Mouse (Mus musculus) forebrain, embryonic 11.5 days (tissue): ENCODE measurements around the gene Ccdc86. TPM values are rescaled to one million over a fixed set of nuclear protein-coding genes. Genes with fewer than 3 reads are reported as not detected.

ENCODE experiments used
- ATAC-seq: fragments of 200-750 bp; cut with Nextera tagmentation; replicated peaks from 2 replicates; pipeline ENCODE4 v1.8.0; 2017; ENCODE audit warnings: moderate TSS enrichment; ENCODE audit not compliant: low FRiP score
- DNase-seq: peaks from one replicate; pipeline ENCODE4 v3.0.0-alpha.2; 2017; ENCODE audit warnings: low spot score
- H3K27ac ChIP-seq: fragments of 300-500 bp; sonication (generic); 2 replicates; pipeline ENCODE4 v1.5.1; 2014; ENCODE audit warnings: low read depth, low read length
- H3K27me3 ChIP-seq: fragments of 300-500 bp; sonication (generic); 2 replicates; pipeline ENCODE4 v1.6.1; 2014; ENCODE audit warnings: mild to moderate bottlenecking, low read length, mixed read lengths; ENCODE audit not compliant: control insufficient read depth, insufficient read depth
- H3K36me3 ChIP-seq: fragments of 300-500 bp; sonication (generic); 2 replicates; pipeline ENCODE4 v1.6.1; 2014; ENCODE audit warnings: mild to moderate bottlenecking, low read length, moderate library complexity, mixed read lengths; ENCODE audit not compliant: control insufficient read depth, insufficient read depth
- H3K4me1 ChIP-seq: fragments of 300-500 bp; sonication (generic); replicated peaks from 2 replicates; pipeline ENCODE4 v1.6.1; 2014; ENCODE audit warnings: low read length, mixed read lengths; ENCODE audit not compliant: control insufficient read depth, insufficient read depth
- H3K4me2 ChIP-seq: fragments of 300-500 bp; sonication (generic); 2 replicates; pipeline ENCODE4 v1.6.1; 2014; ENCODE audit warnings: low read depth, mild to moderate bottlenecking, low read length, moderate library complexity, mixed read lengths; ENCODE audit not compliant: severe bottlenecking
- H3K4me3 ChIP-seq: fragments of 300-500 bp; sonication (generic); 2 replicates; pipeline ENCODE4 v1.5.1; 2014; ENCODE audit warnings: low read depth, low read length
- H3K9ac ChIP-seq: fragments of 300-500 bp; sonication (generic); 2 replicates; pipeline ENCODE4 v1.6.1; 2014; ENCODE audit warnings: low read length
- H3K9me3 ChIP-seq: fragments of 300-500 bp; sonication (generic); 2 replicates; pipeline ENCODE4 v1.6.1; 2016; ENCODE audit warnings: low read length, mixed read lengths; ENCODE audit not compliant: control insufficient read depth
- WGBS: fragments of 180-500 bp; shearing (Covaris S2); extraction: QIAGEN DNeasy Blood & Tissue Kit; methylation state at CpG from one replicate; pipeline ENCODE4 v1.1.7; 2014; 5-methylcytosine and 5-hydroxymethylcytosine counted together
- polyA plus RNA-seq: library from polyadenylated mRNA; unstranded; fragments of >200 nt; fragmentation: Nextera tagmentation; extraction: Ambion mirVana; gene quantifications from 2 replicates; pipeline ENCODE4 v1.2.1, GENCODE M21; 2014

Ccdc86 gene
- polyA plus RNA-seq, 1 experiment from 2014 or later = 31.2 TPM

DNA sequence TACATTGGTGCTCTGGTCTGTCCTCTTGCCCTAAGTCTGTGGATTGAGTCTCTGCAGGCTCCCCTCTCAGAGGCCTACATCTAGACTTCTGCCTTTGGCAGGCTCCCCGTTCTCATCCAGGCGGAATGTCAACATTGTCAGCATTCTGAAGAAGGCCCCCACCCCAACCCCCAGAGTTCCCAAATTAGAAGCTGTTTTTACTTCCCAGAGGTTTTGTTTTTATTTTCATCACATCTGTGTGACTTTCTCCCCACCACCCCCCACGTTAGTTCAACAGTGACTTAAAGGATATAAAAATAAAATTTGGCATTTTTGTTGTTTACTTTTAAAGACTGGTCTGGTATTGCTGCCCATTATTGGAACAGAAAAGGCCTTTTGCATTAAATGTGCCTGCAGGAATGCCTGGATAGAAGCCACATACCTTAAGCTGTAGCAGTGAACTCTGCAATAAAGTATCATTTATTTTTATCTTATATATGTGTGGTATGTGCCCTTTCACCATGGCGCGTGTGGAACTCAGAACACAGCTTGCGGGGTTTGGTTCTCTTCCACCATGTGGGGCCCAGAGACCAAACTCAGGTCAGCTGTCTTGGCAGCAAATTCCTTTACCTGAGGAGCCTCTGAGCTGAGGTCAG is 39.9 kb downstream of the Ccdc86 start:
- Histone ChIP-seq H3K36me3 (peaks cover 5% of the 10 kb centered on the region), H3K27ac (no peak overlapping the region), H3K4me1 (no peaks in the 10 kb centered on the region), H3K4me3 (no peak overlapping the region), H3K9me3 (no peaks in the 10 kb centered on the region), H3K4me2 (no peak overlapping the region), H3K27me3 (no peaks in the 10 kb centered on the region), H3K9ac (no peak overlapping the region)
- DNase-seq (no peak), ATAC-seq (no peak)
- WGBS = 89% methylated on average over 6 of the region's 6 CpGs

DNA sequence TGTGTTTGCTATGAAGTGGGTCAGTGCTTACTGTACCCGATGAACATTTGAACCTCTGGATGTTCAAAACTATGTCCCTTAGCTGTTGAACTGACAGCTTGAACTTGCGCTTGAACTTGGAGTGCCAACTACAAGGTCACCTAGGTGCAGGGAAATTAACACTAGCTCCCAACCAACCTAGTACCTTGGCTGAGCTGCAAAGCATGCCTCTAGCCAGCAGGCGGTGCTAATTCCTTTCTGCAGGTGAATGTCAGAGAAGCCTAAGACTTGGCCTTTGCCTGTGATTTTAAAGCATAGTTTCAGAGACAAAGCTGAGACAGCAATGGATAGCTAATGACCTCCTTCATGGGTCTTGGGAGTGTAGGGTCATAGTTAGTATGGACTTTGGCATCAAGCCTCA is 41.2 kb downstream of the Ccdc86 start:
- peak; percentile 44; the same call in 1 of the 2 replicates for ATAC-seq
- H3K4me2 ChIP-seq = no peak overlapping the region
- H3K36me3 ChIP-seq = peaks cover 13% of the 10 kb centered on the region
- DNase-seq = no peak
- 58% methylated on average over 3 of the region's 3 CpGs for WGBS
- no peak overlapping the region for H3K4me3 ChIP-seq
- H3K9me3 ChIP-seq = no peaks in the 10 kb centered on the region
- no peak overlapping the region for H3K9ac ChIP-seq
- H3K27ac ChIP-seq = no peak overlapping the region
- H3K27me3 ChIP-seq = no peaks in the 10 kb centered on the region
- no peaks in the 10 kb centered on the region for H3K4me1 ChIP-seq

DNA sequence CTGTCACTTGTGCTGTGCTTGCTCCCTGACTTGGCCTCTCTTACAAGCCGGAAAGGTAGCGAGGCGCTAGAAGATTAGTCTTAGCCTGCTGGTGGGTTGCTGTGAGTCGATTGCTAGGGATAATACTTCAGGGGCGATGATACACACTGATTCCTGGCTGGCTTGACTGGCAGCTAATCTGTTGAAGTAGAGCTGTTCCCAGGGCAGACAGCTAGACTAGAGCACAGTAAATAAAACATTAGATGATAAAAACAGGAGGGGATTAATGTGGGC is 43.4 kb downstream of the Ccdc86 start:
- no peak overlapping the region for H3K4me2 ChIP-seq
- 91% methylated on average over 5 of the region's 5 CpGs for WGBS
- no peak overlapping the region for H3K27ac ChIP-seq
- no peaks in the 10 kb centered on the region for H3K4me1 ChIP-seq
- H3K4me3 ChIP-seq = no peak overlapping the region
- no peak overlapping the region for H3K9ac ChIP-seq
- H3K27me3 ChIP-seq = no peaks in the 10 kb centered on the region
- ATAC-seq (no peak), DNase-seq (no peak)
- H3K36me3 ChIP-seq = peaks cover 22% of the 10 kb centered on the region
- no peaks in the 10 kb centered on the region for H3K9me3 ChIP-seq

GRCm38 (mm10) chr19:10904927-10905727 is 43.9 kb downstream of the Ccdc86 start:
- no peak overlapping the region for H3K9ac ChIP-seq
- no peaks in the 10 kb centered on the region for H3K27me3 ChIP-seq
- no peak for DNase-seq
- H3K36me3 ChIP-seq = peaks cover 27% of the 10 kb centered on the region
- H3K4me2 ChIP-seq = no peak overlapping the region
- H3K9me3 ChIP-seq = no peaks in the 10 kb centered on the region
- no peaks in the 10 kb centered on the region for H3K4me1 ChIP-seq
- 78% methylated on average over 7 of the region's 7 CpGs for WGBS
- no peak overlapping the region for H3K27ac ChIP-seq
- no peak for ATAC-seq
- no peak overlapping the region for H3K4me3 ChIP-seq

DNA sequence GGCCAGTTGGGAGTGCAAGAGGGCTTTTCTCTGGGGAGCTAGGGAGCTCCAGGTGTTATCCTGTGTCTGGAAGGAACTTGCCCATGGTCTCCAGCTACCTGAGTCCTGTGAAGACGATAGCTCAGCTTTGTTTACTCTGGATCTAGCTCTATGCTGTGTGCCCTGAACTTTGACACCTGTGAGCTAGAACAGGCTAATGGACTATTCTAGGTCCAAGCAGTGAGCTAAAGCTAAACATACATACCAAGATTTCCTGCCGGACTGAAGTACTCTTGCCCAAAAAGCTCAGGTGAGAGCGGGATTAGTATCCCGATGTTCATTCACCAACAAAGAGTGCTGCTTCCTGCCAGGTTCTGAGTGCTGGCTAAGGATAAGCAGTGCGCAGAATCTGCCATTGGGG is 44.6 kb downstream of the Ccdc86 start:
- no peaks in the 10 kb centered on the region for H3K27me3 ChIP-seq
- no peak overlapping the region for H3K27ac ChIP-seq
- peaks cover 27% of the 10 kb centered on the region for H3K36me3 ChIP-seq
- no peak overlapping the region for H3K4me3 ChIP-seq
- H3K4me1 ChIP-seq = no peaks in the 10 kb centered on the region
- no peak overlapping the region for H3K4me2 ChIP-seq
- WGBS = 90% methylated on average over 5 of the region's 5 CpGs
- no peak for DNase-seq
- ATAC-seq = no peak
- H3K9me3 ChIP-seq = no peaks in the 10 kb centered on the region
- no peak overlapping the region for H3K9ac ChIP-seq

GRCm38 (mm10) chr19:10901046-10901445 is 48.0 kb downstream of the Ccdc86 start:
- Histone ChIP-seq H3K4me2 (no peak overlapping the region), H3K36me3 (peaks cover 27% of the 10 kb centered on the region)
- DNase-seq = no peak

GRCm38 (mm10) chr19:10900315-10900714 is 48.8 kb downstream of the Ccdc86 start:
- H3K9ac ChIP-seq = no peak overlapping the region
- peaks cover 2% of the 10 kb centered on the region; the same call in 1 of the 2 replicates for H3K4me1 ChIP-seq
- H3K27ac ChIP-seq = no peak overlapping the region
- H3K27me3 ChIP-seq = no peaks in the 10 kb centered on the region
- no peak overlapping the region for H3K4me3 ChIP-seq
- no peak for ATAC-seq
- no peaks in the 10 kb centered on the region for H3K9me3 ChIP-seq
- no peak overlapping the region for H3K4me2 ChIP-seq
- 91% methylated on average over 6 of the region's 6 CpGs for WGBS
- DNase-seq = no peak
- peaks cover 25% of the 10 kb centered on the region for H3K36me3 ChIP-seq

More at GRCm38 (mm10) chr19:10901046-10901445, 48.0 kb downstream of the Ccdc86 start:
- ATAC-seq = no peak
- 93% methylated on average over 5 of the region's 5 CpGs for WGBS
- peaks cover 2% of the 10 kb centered on the region; the same call in 1 of the 2 replicates for H3K4me1 ChIP-seq
- H3K27me3 ChIP-seq = no peaks in the 10 kb centered on the region
- no peaks in the 10 kb centered on the region for H3K9me3 ChIP-seq
- no peak overlapping the region for H3K27ac ChIP-seq
- no peak overlapping the region for H3K4me3 ChIP-seq
- H3K9ac ChIP-seq = no peak overlapping the region

DNA sequence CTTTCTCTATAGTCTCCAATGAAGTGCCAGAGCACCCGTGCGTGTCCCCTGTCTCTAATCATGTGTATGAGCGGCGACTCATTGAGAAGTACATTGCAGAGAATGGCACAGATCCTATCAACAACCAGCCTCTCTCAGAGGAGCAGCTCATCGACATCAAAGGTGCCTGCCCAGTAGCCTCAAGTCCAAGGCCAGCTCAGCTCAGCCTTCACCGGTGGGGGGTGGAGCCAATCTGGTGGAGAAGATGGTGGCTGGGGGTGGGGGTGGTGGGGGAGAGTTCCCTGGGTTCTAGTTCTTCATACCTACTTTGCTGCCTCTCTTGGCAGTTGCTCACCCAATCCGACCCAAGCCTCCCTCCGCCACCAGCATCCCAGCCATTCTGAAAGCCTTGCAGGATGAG is 51.6 kb downstream of the Ccdc86 start:
- Histone ChIP-seq H3K9me3 (no peaks in the 10 kb centered on the region), H3K4me1 (peaks cover 2% of the 10 kb centered on the region; the same call in 1 of the 2 replicates), H3K27me3 (no peaks in the 10 kb centered on the region), H3K9ac (no peak overlapping the region), H3K27ac (no peak overlapping the region), H3K4me3 (no peak overlapping the region), H3K36me3 (peaks cover 13% of the 10 kb centered on the region; the same call in 1 of the 2 replicates), H3K4me2 (no peak overlapping the region)
- ATAC-seq (no peak), DNase-seq (no peak)
- 93% methylated on average over 8 of the region's 8 CpGs for WGBS
